Mouse (Mus musculus): ENCODE data around the gene Mtr. TPM values are rescaled to one million over a fixed set of nuclear protein-coding genes. Genes with fewer than 3 reads are reported as not detected.
"Not testable (repeated sequence)": the region's sequence is repeated elsewhere in the genome, so short reads cannot be mapped to it uniquely, and the experiment has no call there.

The Mtr gene
- total RNA-seq, 2 experiments from 2014 or later = 19.0 to 22.4 TPM

GRCm38 (mm10) chr13:12166386-12166785, 91.5 kb downstream of the Mtr start:
- DNase-seq (ENCODE audit: low spot score in 2 of 2) = no peak

- no peak for DNase-seq (ENCODE audit: low spot score in 2 of 2)
Observed at GRCm38 (mm10) chr13:12165461-12166058, 92.4 kb downstream of the Mtr start.

DNA sequence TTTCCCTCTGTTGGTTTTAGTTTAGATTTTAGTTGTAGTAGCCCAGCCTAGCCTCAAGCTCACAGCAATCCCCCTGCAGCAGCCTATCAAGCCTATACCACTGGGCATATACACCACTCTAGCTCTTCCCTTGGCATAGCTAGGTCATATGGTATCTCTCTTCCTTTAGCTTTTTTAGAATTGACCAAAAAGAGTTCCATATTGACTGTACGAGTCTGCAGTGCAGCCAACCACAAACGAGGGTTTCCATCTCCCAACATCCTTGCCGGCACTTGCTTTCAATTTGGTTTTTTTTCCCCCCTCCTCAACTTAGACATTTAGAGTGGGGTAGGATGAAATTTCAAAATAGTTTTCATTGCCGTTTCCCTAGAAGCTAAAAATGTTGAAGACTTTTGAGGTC, 95.5 kb downstream of the Mtr start:
- no peak for DNase-seq (ENCODE audit: low spot score in 2 of 2)

DNA sequence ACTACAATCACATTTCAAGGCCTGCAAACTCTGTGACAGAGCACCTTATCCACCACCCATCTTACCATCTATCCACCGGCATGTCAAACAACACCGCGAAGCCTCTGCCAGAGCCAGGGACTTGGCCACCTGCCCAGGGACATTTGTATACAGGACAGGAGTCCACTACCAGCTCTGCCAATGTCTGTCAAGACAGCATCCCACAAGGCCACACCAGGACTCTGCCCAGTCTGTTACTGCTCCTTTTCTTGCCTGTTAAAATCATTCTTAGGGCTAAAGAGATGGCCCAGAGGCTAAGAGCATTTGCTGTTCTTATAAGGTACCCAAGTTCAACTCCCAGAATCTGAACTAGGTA, 97.8 kb downstream of the Mtr start:
- DNase-seq (ENCODE audit: low spot score in 2 of 2) = peak; percentile 40 to 62

- DNase-seq (ENCODE audit: low spot score in 2 of 2) = no peak
Observed at GRCm38 (mm10) chr13:12159288-12160120, 98.4 kb downstream of the Mtr start.

GRCm38 (mm10) chr13:12153922-12154321, 104.0 kb downstream of the Mtr start:
- DNase-seq (ENCODE audit: low spot score in 2 of 2) = no peak

DNA sequence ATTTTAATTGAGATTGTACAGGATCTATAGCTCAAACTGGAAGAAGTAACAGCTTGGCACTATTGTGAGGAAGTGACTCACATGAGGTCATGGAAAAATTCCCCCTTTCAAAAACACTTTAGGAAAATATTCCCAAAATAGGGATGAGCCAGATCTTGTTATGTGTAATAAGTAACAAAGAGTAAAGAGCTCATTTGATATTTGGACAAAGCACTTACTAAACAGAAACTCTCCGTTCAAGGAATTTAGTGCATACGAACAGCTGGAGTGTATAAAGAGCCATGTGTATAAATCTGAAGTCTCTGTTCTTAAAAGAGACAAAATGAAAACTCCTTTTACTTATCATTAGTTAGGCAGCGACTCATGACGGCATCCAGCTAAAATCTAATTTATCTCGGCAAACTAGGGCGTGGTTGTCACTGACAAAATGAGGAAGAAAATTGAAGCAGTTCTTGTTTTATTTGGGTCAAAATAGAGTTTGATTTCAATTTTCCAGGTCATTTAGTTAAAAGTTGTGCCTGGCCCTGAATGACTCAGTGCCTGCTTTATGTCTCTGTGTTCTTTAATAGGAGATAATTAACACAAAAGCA, 110.9 kb downstream of the Mtr start:
- DNase-seq (ENCODE audit: low spot score in 2 of 2) = no peak

GRCm38 (mm10) chr13:12146402-12146801, 111.5 kb downstream of the Mtr start:
- no peak for DNase-seq (ENCODE audit: low spot score in 2 of 2)

DNA sequence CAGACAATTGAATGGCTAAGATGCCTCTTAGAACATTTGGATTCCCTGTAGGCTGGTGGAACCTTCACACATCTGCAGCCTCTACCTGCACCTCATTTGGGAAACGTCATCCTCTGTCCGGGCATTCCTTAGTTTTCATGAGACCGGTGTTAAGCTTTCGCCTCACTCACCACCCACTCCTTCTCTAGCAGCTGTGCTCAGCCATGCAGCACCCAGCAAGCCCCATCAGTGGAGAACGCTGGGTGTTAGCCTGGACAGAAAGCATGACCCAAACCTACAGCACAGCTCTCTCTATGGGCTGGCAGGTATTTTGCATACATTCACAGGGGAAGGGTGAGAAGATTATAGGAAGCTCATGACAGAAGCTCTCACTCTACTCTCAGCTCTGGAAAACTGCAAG, 114.6 kb downstream of the Mtr start:
- DNase-seq (ENCODE audit: low spot score in 2 of 2) = no peak

DNA sequence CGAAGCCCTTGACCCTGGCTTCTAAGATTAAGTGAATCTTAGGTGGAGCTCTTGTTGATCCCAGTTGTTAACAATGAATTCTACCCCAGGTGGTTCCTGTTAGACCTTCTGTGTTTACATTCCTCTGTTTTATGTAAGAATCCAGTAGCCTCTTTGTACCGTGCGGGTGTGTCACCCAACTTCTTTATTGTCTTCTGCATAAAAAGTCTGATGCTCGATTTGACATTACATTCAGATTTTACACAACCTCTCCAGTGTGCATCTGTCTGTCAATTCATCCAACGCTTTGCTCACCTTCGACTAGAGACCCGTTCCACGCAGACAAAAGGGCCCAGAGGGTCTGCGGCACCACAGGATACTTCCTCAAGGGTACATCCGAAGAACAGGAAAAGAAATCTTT, 121.5 kb downstream of the Mtr start:
- not testable (repeated sequence) for DNase-seq (ENCODE audit: low spot score in 2 of 2)

DNA sequence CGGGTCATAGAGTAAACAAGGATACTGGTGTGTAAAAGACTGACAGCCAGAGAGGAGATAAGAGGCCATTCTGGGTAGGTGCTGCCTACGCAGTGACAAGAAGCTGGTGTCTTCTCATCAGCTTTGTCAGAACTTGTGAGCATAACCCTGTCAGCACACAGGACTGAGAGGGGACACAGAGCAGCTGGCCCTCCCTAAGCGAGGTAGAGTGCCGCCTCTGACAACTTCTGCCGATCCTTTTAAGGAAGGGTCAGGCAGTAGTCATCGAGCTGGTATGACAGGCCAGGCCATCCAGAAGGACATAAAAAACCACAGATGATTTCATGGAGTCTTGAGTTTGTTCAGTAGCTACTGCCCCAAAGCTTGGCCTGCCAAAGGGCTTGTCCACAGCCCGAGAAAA, 124.4 kb downstream of the Mtr start:
- no peak for DNase-seq (ENCODE audit: low spot score in 2 of 2)

Other genes with a start within 250 kb of the Mtr start
- 10 to 100 TPM; 12.3 to 20.0 TPM for gene Ryr2, start 151.2 kb downstream of the Mtr start, total RNA-seq (2021)
- 1 to 10 TPM in 1 of 2 experiments, under 1 TPM in 1; 0.70 to 3.7 TPM for gene Actn2, start 82.6 kb upstream of the Mtr start, total RNA-seq (2021)
- 10 to 100 TPM; 43.2 to 49.9 TPM for gene Heatr1, start 136.9 kb upstream of the Mtr start, total RNA-seq (2021)
- 10 to 100 TPM; 65.8 to 74.2 TPM for gene Lgals8, start 206.8 kb upstream of the Mtr start, total RNA-seq (2021)